Mouse (Mus musculus) v-Abl transformed pro-B cells (cell line): ENCODE data around the gene Pik3c2b.

Experiments used
- in situ Hi-C, 2 experiments: fragments of 400-800 bp; cut with MboI; formaldehyde crosslinking; loops; one replicate each; pipeline ENCODE4 v1.15.1; 2025; ENCODE audit not compliant: unreplicated experiment in 2 of 2

Pik3c2b gene

GRCm38 (mm10) chr1:133086804-133087203, 41.3 kb downstream of the Pik3c2b start:
- in situ Hi-C loops: loop anchor here (5.0 kb wide), 2 partner anchors 40 to 45 kb away; no protein-coding TSS in a partner anchor

GRCm38 (mm10) chr1:133087206-133087905, 41.9 kb downstream of the Pik3c2b start:
- in situ Hi-C loops: loop anchor here (5.0 kb wide), 2 partner anchors 40 to 45 kb away; no protein-coding TSS in a partner anchor

- in situ Hi-C loops: loop anchor here (5.0 kb wide), 2 partner anchors 39 to 46 kb away; no protein-coding TSS in a partner anchor
These were observed 42.7 kb downstream of the Pik3c2b start for GRCm38 (mm10) chr1:133088196-133088595.

GRCm38 (mm10) chr1:133089415-133089814, 43.9 kb downstream of the Pik3c2b start:
- in situ Hi-C loops: loop anchor here (5.0 kb wide), 2 partner anchors 38 to 47 kb away; no protein-coding TSS in a partner anchor

- in situ Hi-C loops: no loop called here
These were observed 45.2 kb downstream of the Pik3c2b start for GRCm38 (mm10) chr1:133090641-133091040.

- in situ Hi-C loops: no loop called here
These were observed 46.0 kb downstream of the Pik3c2b start for GRCm38 (mm10) chr1:133091483-133091882.

- in situ Hi-C loops: no loop called here
These were observed 48.3 kb downstream of the Pik3c2b start for GRCm38 (mm10) chr1:133093719-133094118.

GRCm38 (mm10) chr1:133100980-133101798, 55.7 kb downstream of the Pik3c2b start:
- in situ Hi-C loops: loop anchor here (10.0 to 25.0 kb wide), 2 partner anchors 339 to 346 kb away; no protein-coding TSS in a partner anchor

- in situ Hi-C loops: loop anchor here (10.0 to 25.0 kb wide), 2 partner anchors 340 to 347 kb away; no protein-coding TSS in a partner anchor
These were observed 56.6 kb downstream of the Pik3c2b start for GRCm38 (mm10) chr1:133102108-133102507.

GRCm38 (mm10) chr1:133103315-133103714, 57.8 kb downstream of the Pik3c2b start:
- in situ Hi-C loops: loop anchor here (10.0 to 25.0 kb wide), 2 partner anchors 341 to 349 kb away; no protein-coding TSS in a partner anchor

GRCm38 (mm10) chr1:133103871-133104270, 58.4 kb downstream of the Pik3c2b start:
- in situ Hi-C loops: loop anchor here (10.0 to 25.0 kb wide), 2 partner anchors 342 to 349 kb away; no protein-coding TSS in a partner anchor

GRCm38 (mm10) chr1:133116108-133116507, 70.6 kb downstream of the Pik3c2b start:
- in situ Hi-C loops: loop anchor here in 1 of 2 experiments (25.0 kb wide), 1 partner anchor 354 kb away; no protein-coding TSS in a partner anchor

- in situ Hi-C loops: loop anchor here in 1 of 2 experiments (25.0 kb wide), 1 partner anchor 356 kb away; no protein-coding TSS in a partner anchor
These were observed 72.7 kb downstream of the Pik3c2b start for GRCm38 (mm10) chr1:133118127-133118526.

GRCm38 (mm10) chr1:133118844-133119243, 73.4 kb downstream of the Pik3c2b start:
- in situ Hi-C loops: loop anchor here in 1 of 2 experiments (25.0 kb wide), 1 partner anchor 357 kb away; no protein-coding TSS in a partner anchor

- in situ Hi-C loops: loop anchor here in 1 of 2 experiments (25.0 kb wide), 1 partner anchor 358 kb away; no protein-coding TSS in a partner anchor
These were observed 74.7 kb downstream of the Pik3c2b start for GRCm38 (mm10) chr1:133119931-133120712.

- in situ Hi-C loops: loop anchor here in 1 of 2 experiments (25.0 kb wide), 1 partner anchor 359 kb away; no protein-coding TSS in a partner anchor
These were observed 75.8 kb downstream of the Pik3c2b start for GRCm38 (mm10) chr1:133121246-133121645.

GRCm38 (mm10) chr1:133124137-133124536, 78.7 kb downstream of the Pik3c2b start:
- in situ Hi-C loops: loop anchor here in 1 of 2 experiments (25.0 kb wide), 1 partner anchor 362 kb away; no protein-coding TSS in a partner anchor

- in situ Hi-C loops: loop anchor here (5.0 to 25.0 kb wide), 2 partner anchors 39 to 936 kb away; no protein-coding TSS in a partner anchor
These were observed 80.3 kb downstream of the Pik3c2b start for GRCm38 (mm10) chr1:133125640-133126364.

GRCm38 (mm10) chr1:133126365-133126740, 80.9 kb downstream of the Pik3c2b start:
- in situ Hi-C loops: loop anchor here (5.0 to 25.0 kb wide), 2 partner anchors 39 to 936 kb away; no protein-coding TSS in a partner anchor
